Mouse (Mus musculus): ENCODE measurements around the gene Wars2. TPM values are rescaled to one million over a fixed set of nuclear protein-coding genes. Genes with fewer than 3 reads are reported as not detected.

Gene Wars2
- total RNA-seq, 2 experiments from 2014 or later: 7.1 to 7.6 TPM

DNA sequence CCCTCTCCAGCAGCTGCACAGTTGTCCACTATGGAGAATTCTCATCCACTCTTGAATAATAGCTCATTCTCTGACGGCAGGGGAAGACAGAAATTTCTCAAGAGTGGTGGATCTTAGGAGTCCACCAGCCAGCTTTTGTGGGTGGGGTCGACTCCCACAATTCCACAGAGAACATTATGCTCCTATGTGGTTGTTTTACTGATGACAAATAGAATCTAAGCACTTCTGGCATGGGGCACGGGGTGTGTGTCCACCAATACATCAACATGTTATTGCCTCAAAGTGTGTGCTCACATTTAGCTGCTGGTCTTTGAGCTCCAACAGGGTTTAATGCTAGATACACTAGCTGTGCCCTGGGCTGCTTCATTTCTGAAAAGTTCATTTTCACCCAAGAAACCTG, 105.8 kb downstream of the Wars2 start:
- intact Hi-C loops (cut with DNase I): loop anchor here (10.0 kb wide), 1 partner anchor 352 kb away; the partner anchor contains the start of gene Hao2
- no peak for DNase-seq

DNA sequence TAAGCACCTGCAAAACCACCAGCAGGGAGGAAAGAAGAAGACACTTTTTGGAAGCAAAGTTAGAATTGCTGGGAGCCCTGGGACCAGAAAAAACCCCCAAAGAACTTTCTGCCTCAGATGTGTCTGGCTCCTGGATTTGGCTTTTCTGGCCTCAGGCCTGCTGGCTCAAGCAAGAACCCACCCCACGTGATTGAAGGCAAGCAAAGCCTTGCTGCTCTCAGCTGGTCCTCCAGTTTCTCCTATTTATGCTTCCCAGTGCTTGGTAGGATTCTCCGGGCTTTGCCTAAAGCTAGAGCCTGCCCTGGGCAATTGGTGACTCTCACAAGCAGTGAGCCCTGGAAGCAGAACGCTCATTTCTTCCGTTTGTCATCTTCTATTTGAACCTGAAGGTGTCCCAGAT, 106.7 kb downstream of the Wars2 start:
- intact Hi-C loops (cut with DNase I): loop anchor here (10.0 kb wide), 1 partner anchor 353 kb away; the partner anchor contains the start of gene Hao2
- no peak for DNase-seq

DNA sequence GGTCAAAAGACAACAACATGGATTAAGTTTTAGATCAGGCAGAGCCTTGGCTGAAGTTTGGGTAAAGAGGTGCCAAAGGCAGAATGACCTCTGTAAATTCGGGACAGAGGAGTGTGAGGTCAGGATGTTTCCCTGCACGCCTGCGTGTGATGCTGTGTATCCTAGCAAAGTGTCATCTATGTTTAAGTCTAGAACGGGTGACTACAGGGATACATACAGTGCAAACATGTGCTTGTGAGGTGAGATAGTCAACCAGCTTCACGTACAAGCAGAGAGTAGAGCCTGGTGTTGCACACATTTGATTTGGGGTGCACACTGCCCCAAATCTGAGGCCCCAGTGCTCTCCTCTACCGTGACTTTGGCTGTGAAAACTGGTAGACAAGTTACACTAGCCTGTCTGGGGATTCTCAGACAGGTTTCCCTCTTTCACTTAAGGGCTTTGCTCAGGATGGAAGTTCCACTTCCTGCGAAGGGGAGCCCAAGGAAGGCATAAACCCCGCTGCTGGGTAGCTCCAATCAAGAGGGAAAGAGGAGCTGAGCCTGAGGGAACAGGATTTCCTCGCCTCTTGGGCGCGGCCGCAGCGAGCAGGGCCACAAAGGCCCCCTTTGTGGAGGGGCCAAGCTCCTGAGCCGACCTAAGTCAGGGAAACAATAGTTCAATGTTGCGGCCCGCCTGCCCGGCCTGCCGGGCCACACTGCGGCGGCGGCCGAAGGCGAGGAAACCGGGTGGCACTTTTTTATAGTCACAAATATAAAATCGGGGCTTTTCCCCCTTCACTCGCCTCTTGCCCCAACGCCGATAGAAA, 107.3 kb downstream of the Wars2 start:
- DNase-seq: no peak
- intact Hi-C loops (cut with DNase I): loop anchor here (10.0 kb wide), 1 partner anchor 353 kb away; the partner anchor contains the start of gene Hao2

DNA sequence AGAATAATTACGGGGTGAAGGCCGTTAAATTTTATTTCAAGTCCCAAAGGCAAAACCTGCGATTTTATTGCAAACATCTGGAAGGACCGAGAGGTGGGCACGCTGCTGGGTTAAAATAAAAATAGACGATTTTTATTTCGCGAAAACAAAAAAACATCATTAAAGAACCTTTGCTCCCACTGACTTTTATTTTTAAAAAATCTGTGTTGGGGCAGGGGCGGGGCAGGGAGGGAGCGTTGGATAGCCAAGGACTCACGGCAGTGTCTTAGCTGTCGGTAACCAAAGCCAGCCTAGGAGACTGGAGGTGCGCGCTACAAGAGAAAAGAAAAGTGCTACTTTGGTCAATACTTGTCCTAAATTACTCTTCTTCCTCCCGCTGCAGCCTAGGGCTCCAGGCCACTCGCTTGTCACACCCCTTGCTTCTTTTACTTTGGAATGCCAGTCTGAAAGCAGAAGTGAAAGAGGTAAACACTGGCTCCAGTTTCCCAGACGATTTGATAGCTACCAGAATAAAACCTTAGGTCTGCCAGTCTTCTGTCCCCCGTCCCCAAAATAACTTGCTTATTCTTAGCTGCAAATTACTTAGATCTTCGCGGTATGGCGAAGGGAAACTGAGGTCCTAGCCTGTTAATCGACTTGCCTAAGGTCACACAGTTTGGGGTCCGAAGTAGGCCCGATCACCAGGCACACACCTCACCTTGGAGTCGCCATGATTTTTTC, 108.1 kb downstream of the Wars2 start:
- intact Hi-C loops (cut with DNase I): loop anchor here (10.0 kb wide), 1 partner anchor 354 kb away; the partner anchor contains the start of gene Hao2
- no peak for DNase-seq

DNA sequence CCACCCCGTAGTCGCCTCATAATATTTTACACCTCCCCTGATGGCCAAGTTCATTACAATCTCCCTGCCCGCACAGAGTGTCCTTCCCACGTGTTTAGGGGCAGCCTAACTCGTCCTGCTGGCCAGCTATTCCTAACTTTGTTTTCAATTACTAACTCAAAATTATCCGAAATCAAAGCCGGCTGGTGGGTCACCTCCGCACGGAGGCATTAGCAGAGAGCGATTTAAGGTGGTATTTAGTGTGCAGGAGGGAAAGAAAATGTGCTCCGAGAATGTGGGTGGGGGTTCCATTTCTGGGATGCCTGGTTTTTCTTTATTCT, 108.6 kb downstream of the Wars2 start:
- intact Hi-C loops (cut with DNase I): loop anchor here (10.0 kb wide), 1 partner anchor 355 kb away; the partner anchor contains the start of gene Hao2
- DNase-seq: no peak

DNA sequence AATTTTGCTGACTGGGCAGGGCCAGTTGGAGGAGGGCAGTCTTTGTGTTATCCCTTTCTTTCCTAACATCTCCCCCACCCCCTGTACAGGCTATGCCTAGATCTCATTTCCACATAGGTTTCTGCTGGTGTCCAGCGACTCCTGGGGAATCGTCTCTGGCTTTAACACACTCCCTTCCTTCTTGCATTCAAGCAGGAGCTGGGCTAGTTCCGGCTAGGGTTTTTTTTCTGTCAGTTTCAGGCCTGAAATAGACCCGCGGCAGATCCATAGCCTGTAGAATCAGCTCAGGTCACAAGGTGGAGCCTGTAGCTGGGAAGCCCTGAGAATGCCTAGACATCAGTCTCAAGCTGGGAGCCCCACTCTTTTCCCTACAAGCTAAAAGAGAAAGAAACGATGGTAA, 109.0 kb downstream of the Wars2 start:
- intact Hi-C loops (cut with DNase I): loop anchor here (5.0 to 10.0 kb wide), 3 partner anchors 335 to 687 kb away; partner anchors contain the start of gene Hao2
- DNase-seq: no peak

DNA sequence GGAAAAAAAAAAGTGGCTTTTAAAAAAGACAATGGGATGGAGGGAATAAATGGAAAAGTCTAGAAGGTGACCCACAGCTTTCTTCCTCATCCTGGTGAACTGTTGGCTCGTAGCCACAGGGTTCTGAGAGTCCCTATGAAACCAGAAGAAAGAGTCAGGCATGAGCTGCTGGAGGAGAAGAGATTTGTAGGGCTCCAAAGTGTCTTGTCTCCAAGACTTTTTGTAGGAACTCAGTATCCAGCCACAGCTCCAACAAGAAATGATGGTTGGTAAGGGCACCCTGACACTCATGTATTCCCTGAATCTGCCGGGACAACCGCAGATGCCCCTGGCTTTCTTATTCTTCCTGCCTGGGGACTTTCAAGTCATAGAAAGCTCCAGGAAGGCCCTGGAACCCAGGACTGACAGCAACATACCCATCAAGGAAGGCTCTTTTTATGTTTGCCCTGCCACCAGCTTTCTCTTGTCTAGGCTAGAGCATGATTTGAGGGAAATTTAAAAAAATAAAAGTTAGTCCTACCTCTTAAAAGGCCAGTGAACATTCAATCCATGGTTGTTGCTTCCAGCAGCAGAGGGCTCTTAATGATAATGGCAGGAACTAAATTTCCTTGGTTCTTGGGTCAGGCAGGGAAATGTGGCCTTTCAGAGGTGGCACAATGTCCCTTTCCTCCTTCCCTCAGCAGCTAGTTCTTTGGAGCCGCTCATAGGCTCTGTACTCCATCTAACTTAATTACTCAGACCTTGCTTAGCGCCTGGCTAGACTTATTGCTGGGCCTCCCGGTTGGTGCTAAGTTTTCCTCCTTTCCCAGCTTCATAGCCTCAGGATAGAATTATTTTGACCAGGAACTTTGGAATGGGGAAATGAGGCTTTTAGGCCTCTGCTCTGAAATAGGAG, 110.7 kb downstream of the Wars2 start:
- DNase-seq: no peak
- intact Hi-C loops (cut with DNase I): loop anchor here (5.0 to 10.0 kb wide), 2 partner anchors 337 to 686 kb away; no protein-coding TSS in a partner anchor

DNA sequence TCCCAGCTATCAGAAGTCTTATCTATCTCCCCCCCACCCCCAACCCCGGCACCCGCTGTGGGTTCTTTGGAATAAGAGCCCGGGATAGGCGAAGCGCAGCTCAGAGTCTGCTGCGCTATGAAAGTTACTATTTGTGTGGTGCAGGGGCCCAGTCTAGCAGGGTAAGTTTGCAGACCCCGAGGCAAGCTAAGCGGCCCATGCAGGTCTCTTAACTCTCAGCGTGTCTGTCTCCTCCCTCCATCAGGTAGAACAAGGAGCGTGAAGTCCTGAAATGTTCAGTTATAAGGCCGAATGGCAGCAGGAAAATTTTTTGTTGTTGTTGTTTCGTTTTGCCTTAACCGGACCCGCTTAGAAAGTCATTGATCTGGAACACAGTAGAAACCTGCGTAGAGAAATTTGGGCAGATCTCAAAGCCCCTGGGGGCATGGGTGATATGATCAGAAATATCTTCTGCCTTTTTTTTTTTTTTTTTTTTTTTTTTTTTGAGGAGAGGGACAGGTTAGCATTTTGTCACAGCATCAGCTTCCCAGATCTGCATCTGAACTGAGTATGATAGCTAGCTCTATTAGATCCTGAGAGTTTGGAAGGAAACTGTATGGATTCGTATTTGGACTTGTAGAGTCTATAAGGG, 111.7 kb downstream of the Wars2 start:
- DNase-seq: no peak
- intact Hi-C loops (cut with DNase I): loop anchor here (5.0 to 10.0 kb wide), 2 partner anchors 338 to 685 kb away; no protein-coding TSS in a partner anchor

DNA sequence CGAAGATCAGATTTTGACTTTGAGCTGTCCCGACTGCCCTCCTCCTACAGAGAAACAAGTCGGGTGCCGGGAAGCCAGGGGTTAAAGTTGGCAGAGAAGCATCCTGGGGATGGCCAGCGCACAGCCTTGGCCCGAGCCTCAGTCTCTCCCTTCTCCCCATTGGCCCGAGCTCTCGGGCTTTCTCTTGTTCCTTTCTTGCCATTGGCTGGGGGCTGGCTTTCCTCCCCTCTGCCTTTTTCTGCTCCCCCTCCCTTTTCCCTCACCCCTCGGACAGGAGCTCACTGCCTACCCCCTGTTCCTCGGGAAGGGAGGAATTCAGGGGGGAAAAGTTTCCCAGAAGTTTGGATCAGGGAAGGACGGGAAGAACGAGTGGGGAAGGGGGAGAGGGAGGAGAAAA, 112.2 kb downstream of the Wars2 start:
- no peak for DNase-seq
- intact Hi-C loops (cut with DNase I): loop anchor here (5.0 to 10.0 kb wide), 2 partner anchors 338 to 684 kb away; no protein-coding TSS in a partner anchor

DNA sequence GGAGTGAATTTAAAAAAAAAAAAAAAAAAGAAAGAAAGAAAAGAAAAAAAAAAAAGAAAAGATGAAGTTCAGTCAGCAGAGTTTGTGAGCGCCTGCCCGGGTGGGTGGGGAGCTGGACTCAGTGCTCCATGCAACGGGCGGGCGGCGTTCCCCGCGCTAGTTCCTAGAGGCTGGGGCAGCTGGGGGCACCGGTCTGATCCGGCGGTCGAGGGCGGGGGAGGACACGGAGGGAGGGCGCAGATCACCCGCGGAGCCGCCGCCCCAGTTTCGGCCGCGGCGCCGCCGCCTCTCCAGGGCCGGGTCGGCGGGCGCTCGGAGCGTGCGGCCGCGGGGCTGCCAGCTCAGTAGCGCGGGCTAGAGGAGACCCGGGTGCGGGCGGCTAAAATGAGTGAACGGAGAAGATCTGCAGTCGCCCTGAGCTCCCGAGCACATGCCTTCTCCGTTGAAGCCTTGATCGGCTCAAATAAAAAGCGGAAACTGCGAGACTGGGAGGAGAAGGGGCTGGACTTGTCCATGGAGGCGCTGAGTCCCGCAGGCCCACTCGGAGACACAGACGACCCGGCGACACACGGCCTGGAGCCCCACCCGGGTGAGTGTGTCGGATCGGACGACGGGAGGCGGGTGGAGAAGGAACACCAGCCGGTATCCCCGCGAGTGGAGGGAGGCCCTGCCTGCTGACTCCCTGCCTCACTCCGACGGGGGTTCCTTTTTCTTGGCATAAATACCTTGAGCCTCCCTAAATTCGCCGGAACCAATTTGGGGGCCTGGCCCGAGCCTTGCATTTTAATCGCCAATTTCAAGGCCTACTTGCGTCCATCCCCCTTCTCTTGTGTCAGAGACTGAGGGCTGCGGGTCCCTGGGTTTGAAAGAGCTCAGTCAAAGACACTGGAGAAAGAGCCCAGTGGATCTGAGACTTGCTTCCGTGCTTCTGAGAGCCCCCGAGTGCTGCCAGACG, 112.9 kb downstream of the Wars2 start:
- peak; percentile 27 for DNase-seq
- intact Hi-C loops (cut with DNase I): loop anchor here (5.0 to 10.0 kb wide), 2 partner anchors 339 to 684 kb away; no protein-coding TSS in a partner anchor

DNA sequence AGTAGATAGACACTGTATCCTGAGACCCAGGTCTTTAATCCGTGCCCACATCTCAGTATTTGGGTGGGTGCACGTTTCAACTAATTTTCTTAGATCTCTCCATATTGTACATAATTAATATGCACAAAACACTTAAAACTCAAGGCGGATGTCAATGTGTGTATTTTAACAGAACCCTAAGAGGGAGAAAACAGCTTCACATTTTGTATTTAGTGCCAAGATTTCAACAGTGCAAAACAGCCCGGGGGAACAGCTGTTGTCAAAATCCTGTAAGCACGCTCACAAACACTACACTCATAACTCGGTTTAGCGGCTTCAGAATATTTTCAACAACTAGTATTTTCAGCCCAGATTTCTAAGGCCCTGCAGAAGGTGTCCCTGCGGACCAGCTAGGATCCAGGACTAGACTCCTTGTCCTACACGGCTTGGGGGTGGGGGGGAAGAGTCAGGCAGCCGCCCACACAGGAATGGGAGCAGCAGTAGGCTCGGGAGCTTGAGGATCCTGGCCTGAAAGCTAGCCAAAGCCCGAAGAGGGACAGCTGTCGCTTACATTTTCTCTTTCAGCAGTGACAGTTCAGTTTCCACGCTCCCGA, 113.8 kb downstream of the Wars2 start:
- intact Hi-C loops (cut with DNase I): loop anchor here (5.0 to 10.0 kb wide), 2 partner anchors 340 to 683 kb away; no protein-coding TSS in a partner anchor
- no peak for DNase-seq

DNA sequence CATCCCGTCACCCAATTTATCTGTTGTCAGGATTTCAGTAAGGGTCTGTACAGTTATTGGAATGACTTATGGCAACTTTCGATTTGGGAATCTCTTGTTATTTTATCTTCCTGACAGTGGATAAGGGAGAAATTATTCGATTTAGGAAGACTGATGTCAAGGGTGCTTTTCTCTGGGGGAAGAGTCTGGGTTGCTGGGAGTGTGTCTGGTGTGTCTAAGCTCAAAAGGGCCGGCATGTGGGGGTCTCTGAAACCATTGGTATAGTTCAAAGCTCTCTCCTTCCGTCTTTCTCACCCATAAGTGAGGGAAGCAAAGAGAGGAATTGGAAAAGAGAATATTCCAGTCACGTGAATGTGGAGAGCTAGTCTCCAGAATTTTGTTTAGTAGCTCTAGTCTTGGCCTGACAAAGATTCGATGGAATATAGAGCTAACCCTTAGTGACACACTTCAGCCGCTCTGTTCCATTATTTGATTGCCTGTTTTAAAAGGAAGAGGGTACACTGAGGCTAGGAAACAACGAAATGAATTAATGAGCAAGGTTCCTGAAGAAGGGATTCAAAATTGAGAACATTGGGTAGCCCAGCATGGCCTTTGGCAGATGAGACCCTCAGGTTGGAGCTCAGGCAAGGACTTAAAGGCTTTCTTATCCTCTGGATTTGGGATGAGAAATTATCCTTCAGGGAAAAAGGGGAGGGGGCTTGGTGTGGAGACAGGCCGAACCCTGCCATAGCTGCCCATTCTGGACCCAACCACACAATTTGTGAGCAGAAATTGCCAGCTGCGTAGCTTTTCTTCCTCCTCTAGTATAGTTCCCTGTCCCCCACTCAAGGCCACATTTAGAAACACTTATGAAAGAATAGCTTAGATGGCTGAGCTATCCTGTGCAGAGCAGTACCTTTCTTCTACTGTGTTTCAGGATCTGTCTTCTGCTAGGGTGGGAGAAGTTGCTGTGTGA, 114.8 kb downstream of the Wars2 start:
- intact Hi-C loops (cut with DNase I): loop anchor here (10.0 kb wide), 1 partner anchor 341 kb away; no protein-coding TSS in a partner anchor
- DNase-seq: no peak

DNA sequence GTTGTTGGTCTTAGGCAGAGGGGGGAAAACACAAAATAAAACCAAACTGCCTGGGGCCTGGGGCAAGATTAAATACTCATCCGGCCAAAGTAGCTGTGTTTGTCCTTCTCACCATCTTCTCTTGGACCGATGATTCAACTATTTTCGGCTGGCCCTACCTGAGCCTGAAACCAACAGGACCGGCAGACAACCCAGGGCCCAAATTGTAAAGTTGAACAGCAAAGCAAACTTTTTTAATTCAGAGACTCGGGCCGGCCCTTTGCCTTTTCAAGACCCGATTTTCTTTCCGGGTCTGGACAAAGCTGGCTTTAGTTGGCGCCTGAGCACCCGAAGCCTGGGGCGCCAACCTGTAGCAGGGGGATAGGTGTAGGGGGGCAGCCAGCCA, 115.5 kb downstream of the Wars2 start:
- no peak for DNase-seq
- intact Hi-C loops (cut with DNase I): loop anchor here (10.0 kb wide), 1 partner anchor 342 kb away; no protein-coding TSS in a partner anchor

DNA sequence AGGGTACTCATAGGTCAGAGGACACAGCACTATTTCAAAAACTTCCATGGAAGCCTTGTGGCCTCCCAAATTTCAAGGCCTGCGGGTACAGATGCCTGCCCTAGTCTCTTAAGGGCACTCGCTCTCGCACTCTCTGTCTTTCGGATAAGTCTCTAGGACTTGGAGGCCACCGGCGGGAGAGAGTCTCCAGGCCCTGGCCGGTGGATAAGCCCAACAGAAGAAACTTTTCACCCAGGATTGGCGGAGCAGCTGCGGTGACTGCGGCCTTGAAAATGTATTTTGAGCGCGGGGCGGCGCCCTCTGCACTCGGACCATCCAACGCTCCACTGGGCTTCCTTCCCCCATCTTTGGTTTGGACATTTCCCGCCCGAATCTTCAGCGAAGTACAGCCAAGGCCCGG, 115.9 kb downstream of the Wars2 start:
- peak; percentile 30 for DNase-seq

DNA sequence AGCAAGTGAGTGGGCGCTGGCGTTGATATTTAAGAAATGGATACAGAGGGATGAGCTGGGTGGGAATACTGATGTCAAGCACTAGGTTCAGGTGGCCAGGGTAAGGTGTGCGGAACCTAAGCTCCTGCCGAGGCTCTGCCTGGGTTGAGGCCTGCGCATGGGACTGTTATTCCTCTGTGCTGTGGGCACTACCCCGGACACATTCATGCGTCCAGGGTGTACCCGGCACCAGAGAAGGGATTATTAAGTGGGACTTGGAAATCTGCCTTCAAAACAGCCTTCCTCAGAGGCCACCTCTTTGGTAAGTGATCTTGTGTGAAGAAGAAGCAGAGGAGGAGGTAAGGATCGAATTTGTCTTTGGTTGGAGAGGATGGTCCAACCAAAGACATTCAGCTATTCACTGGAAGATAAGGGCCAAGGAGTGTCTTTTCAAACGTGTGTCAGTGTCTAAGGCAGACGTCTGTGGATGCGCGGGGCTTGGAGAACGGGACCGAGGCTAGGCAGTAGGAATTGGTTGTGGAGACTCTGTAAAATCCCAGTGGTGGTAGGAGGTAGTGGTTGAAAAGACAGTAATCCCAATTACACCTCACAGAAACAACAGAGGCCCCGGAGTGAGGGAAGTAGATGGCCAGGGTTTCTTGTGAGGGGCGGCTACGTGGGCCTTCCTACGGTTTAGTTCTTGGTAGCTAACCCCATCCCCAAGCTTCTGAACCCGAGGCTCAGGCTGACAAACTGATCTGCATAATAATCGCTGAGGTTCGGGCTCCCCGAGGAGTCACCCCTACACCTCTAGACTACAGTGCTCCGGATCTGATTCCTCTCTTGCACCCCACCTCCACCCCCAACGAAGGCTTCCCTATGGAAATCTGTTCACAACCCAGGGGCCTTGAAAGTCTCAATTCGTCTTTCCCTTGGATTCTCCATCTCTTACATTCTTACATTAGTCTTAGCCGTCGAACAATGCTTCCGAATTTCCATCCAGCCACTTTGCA, 117.0 kb downstream of the Wars2 start:
- intact Hi-C loops (cut with DNase I): loop anchor here (10.0 kb wide), 1 partner anchor 343 kb away; no protein-coding TSS in a partner anchor
- no peak for DNase-seq

More for the DNA sequence above, 115.9 kb downstream of the Wars2 start:
- intact Hi-C loops (cut with DNase I): loop anchor here (10.0 kb wide), 1 partner anchor 342 kb away; no protein-coding TSS in a partner anchor
